Mouse (Mus musculus): ENCODE results near the gene Inafm1. TPM values are rescaled to one million over a fixed set of nuclear protein-coding genes. Genes with fewer than 3 reads are reported as not detected.

Gene Inafm1
- polyA plus RNA-seq (2015; fragmentation: Nextera tagmentation; extraction: Ambion mirVana), result 18.9 and 20.1 TPM in 2 replicates

DNA sequence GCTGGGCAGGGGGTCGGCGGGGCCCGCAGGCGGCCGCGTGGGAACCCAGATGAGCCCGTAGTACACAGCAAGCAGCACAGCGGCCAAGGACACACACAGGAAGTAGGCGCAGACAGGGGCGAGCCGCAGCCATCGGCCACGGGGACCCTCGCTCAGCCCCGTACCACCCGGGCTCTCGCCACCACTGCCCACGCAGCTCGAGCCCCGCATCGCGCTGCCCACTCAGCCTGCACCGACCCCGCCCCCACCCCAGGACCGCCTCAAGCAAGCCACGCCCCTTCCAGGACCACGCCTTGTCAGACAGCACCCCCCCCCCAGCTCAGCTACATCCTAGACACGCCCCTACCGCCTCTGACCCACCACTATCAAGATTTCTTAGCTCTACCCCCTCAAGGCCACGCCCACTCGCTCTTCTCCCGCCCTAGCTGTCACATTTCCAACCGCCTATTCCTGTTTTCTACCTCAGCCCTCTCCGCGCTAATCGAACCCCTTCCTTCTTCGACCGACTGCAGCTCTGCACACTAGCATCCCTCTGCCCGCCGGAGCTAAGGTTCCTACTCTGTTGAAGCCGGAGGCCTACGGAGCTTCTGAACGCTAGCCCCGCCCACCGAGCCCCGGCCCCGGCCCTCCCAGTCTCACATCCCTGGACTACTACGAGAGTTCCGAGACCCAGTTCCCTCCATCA is at the start of gene Inafm1:
Gene Inafm1, minus strand, starts transcription at position 537 of the 685 bp plus-strand sequence.
- Histone ChIP-seq H3K4me3 (ENCODE audit: low read depth, low read length) (peak within 1 kb of the TSS; percentile 69), H3K36me3 (ENCODE audit: insufficient read depth, low read length) (peaks cover 22% of the 10 kb centered on the region; the same call in 1 of the 2 replicates), H3K9ac (replicated peaks; ENCODE audit: low read depth) (peak within 1 kb of the TSS; percentile 52), H3K4me1 (ENCODE audit: insufficient read depth, low read depth, low read length) (peaks cover 15% of the 10 kb centered on the region; the same call in 1 of the 2 replicates), H3K9me3 (ENCODE audit: low read length) (no peaks in the 10 kb centered on the region), H3K4me2 (replicated peaks; ENCODE audit: low read depth, low read length) (peak within 1 kb of the TSS; percentile 98), H3K27me3 (replicated peaks; ENCODE audit: insufficient read depth, low read length) (no peaks in the 10 kb centered on the region), H3K27ac (ENCODE audit: low read length) (peak within 1 kb of the TSS; percentile 80)
- TF ChIP-seq EP300 (IDR thresholded peaks at IDR 0.05) (no peak), CTCF (IDR thresholded peaks at IDR 0.05) (no peak)
- WGBS, result 1% methylated on average over 29 of the region's 49 CpGs
- DNase-seq (ENCODE audit: low spot score) (peak; percentile 98), ATAC-seq (peak; percentile 90)

DNA sequence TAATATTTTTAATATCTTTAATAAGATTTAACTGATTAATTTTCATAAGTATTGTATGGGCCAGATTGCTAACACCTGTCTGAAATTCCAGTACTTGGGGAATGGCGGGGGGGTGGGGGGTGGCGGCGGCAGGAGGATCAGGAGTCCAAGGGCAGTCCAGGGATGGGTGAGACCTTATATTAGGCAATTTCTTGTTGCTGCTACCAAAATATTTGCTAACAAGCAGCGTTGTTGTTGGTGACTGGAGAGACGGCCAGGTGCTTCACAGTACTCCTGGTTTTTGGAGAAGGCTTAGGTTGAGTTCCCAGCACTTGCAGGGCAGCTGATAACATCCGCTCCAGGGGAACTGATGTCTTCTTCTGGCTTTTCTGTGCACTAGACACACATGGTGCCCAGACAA is 47.1 kb upstream of the Inafm1 start:
- H3K9me3 ChIP-seq (ENCODE audit: low read length), result no peaks in the 10 kb centered on the region
- TF ChIP-seq EP300 (IDR thresholded peaks at IDR 0.05) (no peak), CTCF (IDR thresholded peaks at IDR 0.05) (no peak)
- H3K36me3 ChIP-seq (ENCODE audit: insufficient read depth, low read length), result peaks cover 8% of the 10 kb centered on the region; the same call in 1 of the 2 replicates
- WGBS, result 86% methylated on average over 6 of the region's 6 CpGs
- H3K4me3 ChIP-seq (ENCODE audit: low read depth, low read length), result no peak overlapping the region
- no peaks in the 10 kb centered on the region for H3K27me3 ChIP-seq (replicated peaks; ENCODE audit: insufficient read depth, low read length)
- no peak overlapping the region for H3K4me2 ChIP-seq (replicated peaks; ENCODE audit: low read depth, low read length)
- no peak overlapping the region for H3K9ac ChIP-seq (replicated peaks; ENCODE audit: low read depth)
- ATAC-seq, result no peak
- no peak overlapping the region for H3K27ac ChIP-seq (ENCODE audit: low read length)
- H3K4me1 ChIP-seq (ENCODE audit: insufficient read depth, low read depth, low read length), result no peaks in the 10 kb centered on the region
- DNase-seq (ENCODE audit: low spot score), result no peak

DNA sequence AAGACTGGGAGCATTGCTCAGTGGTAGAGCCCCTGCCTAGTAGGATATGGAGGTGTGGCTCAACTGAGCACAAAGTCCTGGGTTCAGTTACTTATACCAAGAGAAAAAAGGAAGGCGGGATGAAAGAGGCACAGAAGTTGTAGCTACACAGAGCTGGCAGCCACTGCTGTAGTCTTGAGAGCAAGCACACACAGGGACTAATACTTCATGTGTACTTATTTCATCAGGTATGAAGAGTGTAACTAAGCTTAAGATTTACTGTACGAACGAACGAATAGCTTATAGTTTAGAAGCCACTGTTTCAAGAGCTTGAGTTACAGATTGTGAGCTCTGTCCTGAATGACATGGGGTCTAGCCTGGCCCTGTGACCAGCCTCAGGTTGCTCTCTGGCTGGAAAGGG is 45.8 kb upstream of the Inafm1 start:
- Histone ChIP-seq H3K27me3 (replicated peaks; ENCODE audit: insufficient read depth, low read length) (no peaks in the 10 kb centered on the region), H3K9ac (replicated peaks; ENCODE audit: low read depth) (no peak overlapping the region), H3K4me1 (ENCODE audit: insufficient read depth, low read depth, low read length) (0 out of 2 replicates have a peak, but pooled peaks cover 2% of the 10 kb centered on the region), H3K4me3 (ENCODE audit: low read depth, low read length) (no peak overlapping the region), H3K27ac (ENCODE audit: low read length) (peak overlapping the region; percentile 54), H3K9me3 (ENCODE audit: low read length) (no peaks in the 10 kb centered on the region), H3K4me2 (replicated peaks; ENCODE audit: low read depth, low read length) (no peak overlapping the region), H3K36me3 (ENCODE audit: insufficient read depth, low read length) (peaks cover 8% of the 10 kb centered on the region; the same call in 1 of the 2 replicates)
- peak; percentile 58 for DNase-seq (ENCODE audit: low spot score)
- TF ChIP-seq EP300 (IDR thresholded peaks at IDR 0.05) (no peak), CTCF (IDR thresholded peaks at IDR 0.05) (no peak)
- peak; percentile 52 for ATAC-seq
- 66% methylated on average over 4 of the region's 4 CpGs for WGBS

DNA sequence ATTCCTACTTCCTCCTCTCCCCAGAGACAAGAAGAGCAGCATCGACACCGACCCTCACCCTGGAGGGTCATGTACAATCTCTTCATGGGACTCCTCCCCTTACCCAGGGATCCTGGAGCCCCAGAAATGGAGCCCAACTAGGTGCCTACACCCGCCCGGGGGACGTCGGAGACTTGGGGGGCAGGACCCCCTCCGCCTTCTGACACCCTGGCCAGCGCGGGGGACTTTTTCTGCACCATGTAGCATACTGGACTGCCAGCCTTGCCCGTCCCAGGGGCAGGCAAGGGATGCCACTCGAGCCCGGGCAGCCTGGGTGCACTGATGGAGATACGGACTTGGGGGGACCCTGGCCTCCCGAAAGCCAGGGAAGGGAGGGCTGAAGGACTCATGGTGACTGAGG is 43.7 kb upstream of the Inafm1 start:
- Histone ChIP-seq H3K4me1 (ENCODE audit: insufficient read depth, low read depth, low read length) (peaks cover 9% of the 10 kb centered on the region; the same call in 1 of the 2 replicates), H3K36me3 (ENCODE audit: insufficient read depth, low read length) (peaks cover 8% of the 10 kb centered on the region; the same call in 1 of the 2 replicates), H3K4me3 (ENCODE audit: low read depth, low read length) (no peak overlapping the region), H3K27me3 (replicated peaks; ENCODE audit: insufficient read depth, low read length) (no peaks in the 10 kb centered on the region), H3K27ac (ENCODE audit: low read length) (no peak overlapping the region), H3K9ac (replicated peaks; ENCODE audit: low read depth) (no peak overlapping the region), H3K4me2 (replicated peaks; ENCODE audit: low read depth, low read length) (no peak overlapping the region), H3K9me3 (ENCODE audit: low read length) (no peaks in the 10 kb centered on the region)
- WGBS, result 79% methylated on average over 14 of the region's 14 CpGs
- ATAC-seq (no peak), DNase-seq (ENCODE audit: low spot score) (no peak)
- TF ChIP-seq EP300 (IDR thresholded peaks at IDR 0.05), result no peak
- TF ChIP-seq CTCF (IDR thresholded peaks at IDR 0.05), result no peak

DNA sequence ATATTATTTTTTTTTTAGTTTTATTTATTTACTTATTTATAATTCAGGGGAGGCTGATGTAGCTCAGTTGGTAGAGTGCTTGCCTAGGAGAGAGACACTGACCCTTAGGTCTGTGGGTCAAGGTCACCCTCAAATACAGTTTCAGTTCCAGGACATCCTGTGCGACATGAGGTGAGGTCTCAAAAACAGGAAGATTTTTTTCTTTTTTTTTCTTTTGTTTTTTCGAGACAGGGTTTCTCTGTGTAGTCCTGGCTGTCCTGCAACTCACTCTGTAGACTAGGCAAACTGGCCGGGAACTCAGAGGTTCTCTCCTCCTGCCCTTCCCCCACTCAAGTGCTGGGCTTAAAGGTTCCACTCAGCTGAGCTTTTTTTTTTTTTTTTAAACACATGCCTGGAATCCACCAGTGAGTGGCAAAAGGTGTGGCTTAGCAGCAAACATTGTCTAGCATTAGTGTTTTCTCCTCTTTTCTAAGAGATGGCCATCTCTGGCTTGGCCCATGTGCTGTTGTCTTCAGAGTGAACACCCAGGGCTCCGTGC is 41.9 kb upstream of the Inafm1 start:
- TF ChIP-seq EP300 (IDR thresholded peaks at IDR 0.05), result peak; percentile 37; the same call in 1 of the 2 replicates
- TF ChIP-seq CTCF (IDR thresholded peaks at IDR 0.05), result no peak
- H3K27ac ChIP-seq (ENCODE audit: low read length), result peak overlapping the region; percentile 4; the same call in 1 of the 2 replicates
- no peak for ATAC-seq

DNA sequence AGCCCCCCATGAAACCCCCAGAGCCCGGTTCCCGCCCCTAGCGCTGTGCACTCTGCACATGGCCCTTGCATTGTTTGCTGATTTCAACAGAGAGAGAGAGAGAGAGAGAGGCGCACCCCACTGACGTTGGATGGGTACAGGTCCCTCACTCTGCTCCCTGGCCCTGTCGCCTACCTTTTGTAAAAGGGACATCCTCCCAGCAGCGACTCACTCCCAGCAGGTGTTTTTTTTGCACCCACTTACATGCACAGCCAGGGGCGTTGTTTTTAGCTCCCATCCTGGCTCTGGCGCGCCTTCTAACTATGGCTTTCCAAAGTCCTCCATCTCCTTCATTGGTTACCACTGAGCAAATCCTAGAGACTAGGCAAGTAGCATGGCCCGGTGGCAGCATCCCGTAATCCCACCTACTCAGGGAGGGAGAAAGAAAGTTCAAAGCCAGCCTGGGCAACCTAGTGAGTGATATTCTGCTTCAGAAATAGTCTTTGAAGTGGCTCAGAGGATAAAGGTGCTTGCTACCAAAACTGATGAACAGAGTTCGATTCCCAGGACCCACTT is 40.9 kb upstream of the Inafm1 start:
- no peak for DNase-seq (ENCODE audit: low spot score)
- ATAC-seq, result no peak
- no peaks in the 10 kb centered on the region for H3K27me3 ChIP-seq (replicated peaks; ENCODE audit: insufficient read depth, low read length)

More for the DNA sequence above, 41.9 kb upstream of the Inafm1 start:
- Histone ChIP-seq H3K4me2 (replicated peaks; ENCODE audit: low read depth, low read length) (no peak overlapping the region), H3K9ac (replicated peaks; ENCODE audit: low read depth) (no peak overlapping the region), H3K4me1 (ENCODE audit: insufficient read depth, low read depth, low read length) (peaks cover 9% of the 10 kb centered on the region; the same call in 1 of the 2 replicates), H3K27me3 (replicated peaks; ENCODE audit: insufficient read depth, low read length) (no peaks in the 10 kb centered on the region), H3K9me3 (ENCODE audit: low read length) (no peaks in the 10 kb centered on the region), H3K36me3 (ENCODE audit: insufficient read depth, low read length) (peaks cover 8% of the 10 kb centered on the region; the same call in 1 of the 2 replicates), H3K4me3 (ENCODE audit: low read depth, low read length) (no peak overlapping the region)
- 35% methylated on average over 4 of the region's 4 CpGs for WGBS
- DNase-seq (ENCODE audit: low spot score), result peak; percentile 81

More for the DNA sequence above, 40.9 kb upstream of the Inafm1 start:
- no peak overlapping the region for H3K9ac ChIP-seq (replicated peaks; ENCODE audit: low read depth)
- H3K4me2 ChIP-seq (replicated peaks; ENCODE audit: low read depth, low read length), result peak overlapping the region; percentile 88
- peaks cover 8% of the 10 kb centered on the region; the same call in 1 of the 2 replicates for H3K36me3 ChIP-seq (ENCODE audit: insufficient read depth, low read length)
- peak overlapping the region; percentile 80 for H3K4me3 ChIP-seq (ENCODE audit: low read depth, low read length)
- H3K27ac ChIP-seq (ENCODE audit: low read length), result peak overlapping the region; percentile 99
- peaks cover 9% of the 10 kb centered on the region; the same call in 1 of the 2 replicates for H3K4me1 ChIP-seq (ENCODE audit: insufficient read depth, low read depth, low read length)
- TF ChIP-seq CTCF (IDR thresholded peaks at IDR 0.05) (peak; percentile 0; the same call in 1 of the 2 replicates), EP300 (IDR thresholded peaks at IDR 0.05) (no peak)
- H3K9me3 ChIP-seq (ENCODE audit: low read length), result no peaks in the 10 kb centered on the region
- WGBS, result 14% methylated on average over 9 of the region's 13 CpGs
